15 mouse cellular contexts compared by ENCODE assay signal in the genomic region with DNA sequence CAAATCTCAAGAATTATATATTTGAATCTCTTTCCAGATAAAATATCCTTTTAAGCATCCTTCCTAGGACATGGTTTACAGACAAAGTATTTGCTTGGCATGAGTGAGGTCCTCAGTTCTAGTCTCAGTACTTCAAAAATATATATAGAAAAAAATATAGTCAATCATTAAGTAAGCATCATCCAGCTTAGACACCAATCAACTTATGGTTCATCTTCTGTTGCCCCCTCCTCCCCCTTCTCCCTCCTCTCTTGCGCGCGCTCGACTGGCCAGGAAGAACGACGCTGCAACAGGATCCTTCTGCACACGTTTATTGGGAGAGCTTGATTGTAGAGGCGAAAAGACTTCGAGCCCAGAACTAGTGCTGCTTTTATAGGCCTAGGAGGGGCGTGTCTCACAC. TPM values are rescaled to one million over a fixed set of nuclear protein-coding genes. Genes with fewer than 3 reads are reported as not detected.
"Had no signal": no experiment of that assay in that cellular context is flagged by ENCODE, and none has a peak within 500 bp of the region (broad histone marks: within the 10 kb centered on the region; RNA-seq: fewer than 3 reads in every experiment).

No protein-coding gene starts in this region.

RNA-seq across cellular contexts. Expression of a gene that starts 15.2 kb away (rescaled TPM):
- total RNA-seq: liver, adult 2 months; megakaryocyte progenitor cell, adult 5-6 weeks; megakaryocyte, adult 5-6 weeks; megakaryocyte-erythroid progenitor cell, adult 5-6 weeks; monocyte, adult 5-6 weeks had no signal
- polyA plus RNA-seq: limb, embryonic 10.5 days; liver, embryonic 11.5 days; lung, embryonic 14.5 days; macrophage; midbrain, embryonic 10.5 days; midbrain, embryonic 11.5 days; midbrain, embryonic 12.5 days; midbrain, embryonic 13.5 days; neural tube, embryonic 11.5 days; neural tube, embryonic 12.5 days had no signal
